Mouse (Mus musculus): ENCODE data around the gene Nos1ap.
A peak's percentile ranks its signal among the peaks of the same experiment; 100 is the strongest.

Nos1ap gene

DNA sequence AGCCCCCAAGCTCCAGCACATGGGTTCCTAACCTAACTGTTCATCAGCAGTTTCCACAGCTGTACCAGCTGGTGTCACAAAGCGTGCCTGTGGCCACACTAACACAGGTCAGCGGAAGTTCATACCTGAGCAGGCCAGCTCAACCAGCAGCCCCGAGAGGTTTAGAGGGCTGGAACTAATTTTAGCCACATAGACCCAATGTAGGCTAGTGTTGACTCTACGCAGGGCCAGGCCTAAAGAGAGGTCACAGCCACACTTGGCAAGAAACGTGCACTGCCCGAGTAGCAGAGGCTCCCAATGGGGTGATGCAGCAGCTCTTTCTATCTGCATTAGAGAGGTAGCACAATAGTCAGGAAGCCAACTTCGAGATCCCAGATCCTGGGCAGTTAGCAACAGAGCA is 88.1 kb downstream of the Nos1ap start:
- no peak for DNase-seq (ENCODE audit: low spot score)

DNA sequence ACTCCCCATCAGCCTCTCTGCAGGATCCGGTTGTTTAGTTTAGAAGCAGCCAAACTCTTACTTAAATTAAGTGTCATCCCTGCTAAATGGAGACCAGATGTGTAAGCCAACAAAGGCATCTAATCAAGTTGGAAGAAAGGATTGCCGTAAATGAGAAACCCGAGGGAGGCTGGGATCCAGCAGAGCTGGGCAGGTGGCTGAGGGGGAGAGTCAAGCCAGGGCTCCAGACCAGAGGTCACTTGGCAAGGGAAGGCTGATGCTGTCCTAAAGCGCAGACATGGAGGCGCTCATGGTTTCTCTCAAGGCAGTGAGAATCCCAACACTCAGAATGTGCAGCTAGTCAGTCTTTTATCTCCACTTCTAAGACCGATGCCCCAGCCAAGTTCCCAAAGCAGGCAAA is 89.8 kb downstream of the Nos1ap start:
- no peak for DNase-seq (ENCODE audit: low spot score)

DNA sequence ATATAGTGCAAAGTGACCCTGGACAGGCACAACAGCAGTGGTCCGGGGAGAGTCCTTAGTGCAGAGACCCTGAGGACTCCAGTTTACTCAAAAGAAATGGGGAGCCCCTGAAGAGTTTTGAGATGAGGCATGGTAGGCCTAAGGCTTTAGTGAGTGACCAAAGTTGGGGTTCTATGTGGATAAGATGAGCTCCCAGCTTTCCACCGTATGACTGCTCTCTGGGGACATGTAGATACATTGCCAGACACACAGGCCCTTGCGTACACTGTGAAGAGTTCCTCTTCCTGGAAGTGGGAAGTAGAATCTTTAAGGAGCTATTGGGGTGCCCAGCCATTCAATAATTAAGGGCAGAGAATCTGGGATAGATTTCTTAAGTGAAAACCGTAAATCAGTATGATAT is 90.2 kb downstream of the Nos1ap start:
- no peak for DNase-seq (ENCODE audit: low spot score)

DNA sequence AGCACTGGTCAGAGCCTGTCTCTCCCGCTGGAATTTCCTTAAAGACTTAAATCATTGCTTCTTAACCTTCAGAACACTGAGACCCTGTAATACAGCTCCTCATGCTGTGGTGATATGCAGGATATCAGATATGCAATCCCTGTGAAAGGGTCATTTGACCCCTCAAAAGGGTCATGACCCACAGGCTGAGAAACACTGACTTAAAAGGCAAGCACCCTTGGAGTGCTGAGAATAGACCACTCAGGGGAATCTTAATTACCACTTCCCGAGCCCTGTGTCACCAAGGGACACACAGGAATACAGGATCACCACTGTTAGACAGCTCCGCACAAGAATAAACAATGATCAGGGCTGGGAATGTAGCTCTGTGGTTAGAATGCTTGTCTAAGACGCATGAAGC is 91.0 kb downstream of the Nos1ap start:
- DNase-seq (ENCODE audit: low spot score) = no peak

DNA sequence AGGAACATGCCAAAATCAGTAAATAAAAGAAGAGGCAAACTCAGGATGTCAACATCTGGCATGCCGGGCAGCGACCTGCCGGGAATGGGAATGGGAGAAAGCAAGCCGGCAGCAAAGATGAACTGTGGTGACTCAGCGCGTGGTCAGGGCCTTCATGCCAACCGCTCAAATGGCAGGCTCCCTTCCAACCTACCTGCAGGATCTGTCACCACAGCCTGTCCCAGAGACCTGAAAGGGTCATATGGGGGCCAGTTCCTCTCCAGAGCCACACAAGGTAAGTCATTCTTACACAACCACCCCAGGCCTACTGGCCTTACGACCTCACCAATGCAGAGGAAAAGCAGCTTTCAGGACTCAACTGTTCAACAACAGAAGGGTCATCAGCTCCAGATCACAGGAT is 93.4 kb downstream of the Nos1ap start:
- DNase-seq (ENCODE audit: low spot score) = no peak

DNA sequence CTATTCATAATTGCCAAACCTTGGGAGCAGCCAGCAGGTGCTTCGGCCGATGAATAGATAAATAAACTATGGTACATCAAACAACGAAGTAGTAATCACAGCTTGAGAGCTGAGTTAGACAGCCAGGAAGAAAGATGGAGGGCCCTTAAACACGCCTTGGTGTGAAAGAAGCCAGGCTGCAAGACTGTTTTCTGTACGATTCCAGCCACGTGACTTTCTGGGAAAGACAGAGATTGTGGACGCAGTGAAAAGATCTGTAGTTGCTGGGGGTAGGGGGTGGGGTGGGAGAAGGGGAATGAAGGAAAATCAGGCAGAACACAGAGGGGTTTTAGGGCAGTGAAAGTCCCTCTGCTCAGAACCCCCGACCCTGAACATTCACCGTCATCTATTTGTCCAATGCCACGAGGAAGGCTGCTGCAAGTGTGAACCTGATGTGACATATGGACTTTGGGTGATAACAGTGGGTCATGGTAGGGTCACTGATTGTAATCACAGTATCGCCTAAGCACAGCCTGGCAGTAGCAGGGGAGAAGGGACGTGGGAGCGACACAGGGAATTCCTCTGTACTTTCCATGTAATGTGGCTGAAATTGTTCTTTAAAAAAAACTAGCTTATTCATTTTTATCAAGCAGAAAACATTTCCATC is 94.0 kb downstream of the Nos1ap start:
- DNase-seq (ENCODE audit: low spot score) = no peak

DNA sequence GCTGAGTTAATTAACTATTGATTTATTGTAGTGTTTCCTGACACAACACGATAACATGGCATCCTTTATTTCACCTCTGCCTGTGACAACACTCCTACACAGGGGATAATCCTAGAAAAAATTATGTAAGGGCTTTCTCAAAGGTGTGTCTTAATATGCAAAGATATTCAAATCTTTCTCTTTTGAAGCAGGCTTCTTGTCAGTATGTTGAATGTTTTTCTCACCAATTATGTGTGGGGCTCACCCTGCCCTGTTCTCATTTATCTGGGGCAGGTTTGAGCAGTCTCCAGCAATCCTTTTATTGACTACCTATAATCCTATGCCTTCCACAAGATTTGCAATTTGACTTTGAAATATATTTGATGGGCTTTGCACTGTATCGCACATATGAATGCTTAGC is 97.1 kb downstream of the Nos1ap start:
- DNase-seq (ENCODE audit: low spot score) = no peak

DNA sequence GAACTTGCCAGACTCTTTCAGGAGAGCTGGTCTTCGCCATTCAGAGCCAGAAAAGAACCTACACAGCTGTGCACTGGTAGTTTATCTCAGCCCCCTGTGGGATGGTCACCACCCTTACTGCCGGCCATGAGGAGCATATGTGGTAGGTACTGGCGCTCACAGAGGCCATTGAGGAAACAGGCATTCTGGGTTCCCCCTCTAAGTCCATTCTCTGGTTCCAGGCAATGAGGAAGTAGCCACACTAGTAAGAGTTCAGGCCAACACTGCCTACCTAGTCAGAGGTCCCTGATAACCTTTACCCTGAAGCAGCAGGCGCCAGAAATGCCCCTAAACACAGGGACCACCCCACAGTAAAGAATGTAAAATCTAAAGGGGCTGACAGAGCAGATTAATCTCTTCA is 97.6 kb downstream of the Nos1ap start:
- no peak for DNase-seq (ENCODE audit: low spot score)

DNA sequence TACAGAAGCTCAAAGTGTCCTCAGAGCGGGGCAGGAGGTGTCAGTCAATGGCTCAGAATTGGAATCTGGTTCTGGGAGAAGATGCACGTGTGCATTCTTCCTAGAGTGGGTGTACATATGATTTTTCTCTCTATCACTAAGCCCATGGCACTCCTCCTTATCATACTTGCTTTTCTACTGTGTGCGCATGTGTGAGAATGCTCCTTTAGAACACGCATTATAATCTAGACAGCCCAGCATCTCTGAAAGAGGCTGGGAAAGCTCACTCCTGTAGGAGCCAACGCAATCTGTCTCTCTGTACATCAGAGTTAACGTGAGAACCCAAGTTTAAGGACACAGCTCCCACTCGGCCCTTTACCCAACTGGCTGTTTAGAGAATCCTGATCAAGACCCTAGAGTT is 99.7 kb downstream of the Nos1ap start:
- no peak for DNase-seq (ENCODE audit: low spot score)

DNA sequence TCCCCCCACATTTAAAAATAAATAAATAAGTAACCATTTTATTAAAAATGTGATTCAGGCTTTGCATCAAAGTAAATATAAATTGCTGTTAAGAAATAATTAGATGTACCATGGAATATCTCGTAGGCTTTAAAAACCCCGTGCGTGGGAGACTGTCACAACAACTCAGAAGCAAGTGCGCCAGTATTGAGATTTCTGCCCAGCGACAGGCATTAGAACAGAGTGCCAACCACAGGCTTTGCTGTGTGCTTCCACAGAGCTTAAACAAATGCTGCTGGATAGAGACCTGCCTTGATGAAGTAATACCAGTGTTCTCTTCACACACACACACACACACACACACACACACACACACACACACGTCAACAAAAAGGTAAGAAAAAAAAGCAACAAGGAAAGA is 100.2 kb downstream of the Nos1ap start:
- no peak for DNase-seq (ENCODE audit: low spot score)

DNA sequence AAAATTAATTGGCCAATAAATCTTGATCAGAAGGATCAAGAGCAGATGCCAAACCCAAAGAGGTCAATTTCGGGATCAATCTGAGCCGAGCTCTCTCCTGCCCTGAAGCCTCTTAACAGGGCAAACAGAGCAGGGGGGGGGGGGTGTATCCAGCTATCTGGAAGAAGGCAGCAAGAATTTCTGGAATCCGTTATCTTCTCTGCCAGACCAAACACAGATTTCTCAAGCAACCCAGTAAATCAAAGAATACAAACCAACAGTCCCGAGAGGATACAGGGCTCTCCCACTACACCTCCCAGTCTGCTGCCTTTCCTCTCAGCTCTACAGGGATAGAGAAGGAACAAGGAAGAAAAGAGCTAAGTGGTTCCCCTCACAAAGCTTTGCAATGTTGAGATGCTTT is 104.5 kb downstream of the Nos1ap start:
- no peak for DNase-seq (ENCODE audit: low spot score)

DNA sequence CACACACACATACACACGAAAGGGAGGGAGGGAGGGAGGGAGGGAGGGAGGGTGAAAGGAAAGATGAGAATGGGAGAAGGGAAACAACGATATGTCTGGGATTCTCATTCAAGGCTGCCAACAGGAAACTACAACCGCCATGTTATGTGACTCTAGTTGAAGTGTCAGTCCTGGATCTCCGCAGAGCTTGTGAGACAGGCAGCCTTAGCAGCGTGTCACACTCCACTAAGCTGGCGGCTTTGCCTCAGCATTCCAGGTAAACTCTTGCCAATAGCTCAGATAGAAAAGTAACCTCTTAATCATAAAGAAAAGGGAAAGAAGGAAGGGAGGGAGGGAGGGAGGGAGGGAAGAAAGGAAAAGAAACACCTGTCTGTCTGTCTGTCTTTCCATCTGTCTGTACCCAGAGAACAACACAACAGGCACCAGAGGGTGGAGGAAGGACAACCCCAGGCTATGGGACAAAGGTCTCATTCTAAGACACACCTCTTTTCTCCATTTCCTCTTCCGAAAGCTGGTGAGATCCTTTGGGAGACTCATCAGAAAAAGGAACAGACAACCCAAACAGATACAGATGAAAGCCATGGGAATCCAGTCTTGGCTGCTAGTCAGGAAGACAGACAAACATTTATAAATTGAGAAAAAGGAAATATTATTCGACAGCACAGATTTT is 107.3 kb downstream of the Nos1ap start:
- no peak for DNase-seq (ENCODE audit: low spot score)

DNA sequence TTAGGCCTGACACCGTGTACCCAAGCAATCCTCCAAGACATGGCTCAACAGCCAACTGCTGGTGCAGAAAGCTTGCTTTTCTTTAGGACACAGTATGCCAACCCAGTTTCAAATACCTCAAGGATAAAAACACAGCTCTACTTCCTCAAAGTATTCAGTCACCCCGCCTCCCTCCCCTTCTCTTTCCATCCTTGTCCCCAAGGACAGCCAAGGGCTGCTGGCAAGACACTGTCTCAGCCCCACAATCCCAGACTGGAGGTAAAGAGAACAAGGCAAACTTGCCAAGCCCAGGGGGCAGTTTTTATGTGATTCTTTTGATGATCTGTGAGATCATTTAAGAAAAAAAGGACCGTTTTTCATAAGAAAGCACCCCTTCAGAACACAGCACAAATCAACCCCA is 108.6 kb downstream of the Nos1ap start:
- peak; percentile 27 for DNase-seq (ENCODE audit: low spot score)

DNA sequence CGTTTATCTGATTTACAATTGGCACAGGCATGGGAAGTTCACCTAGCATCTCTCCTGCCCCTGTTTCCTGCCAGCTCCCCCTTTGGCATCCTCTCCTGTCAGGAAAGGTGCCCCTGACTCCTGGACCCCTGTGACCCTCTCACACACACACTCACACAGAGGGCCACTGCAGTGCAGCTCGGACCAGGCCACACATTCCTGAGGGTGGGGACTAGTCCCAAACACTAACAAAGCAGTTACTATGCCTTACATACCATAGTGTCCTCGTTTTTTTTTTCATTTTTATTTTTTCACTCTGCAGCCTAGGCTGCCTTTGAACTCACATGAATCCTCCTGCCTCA is 110.2 kb downstream of the Nos1ap start:
- DNase-seq (ENCODE audit: low spot score) = no peak

DNA sequence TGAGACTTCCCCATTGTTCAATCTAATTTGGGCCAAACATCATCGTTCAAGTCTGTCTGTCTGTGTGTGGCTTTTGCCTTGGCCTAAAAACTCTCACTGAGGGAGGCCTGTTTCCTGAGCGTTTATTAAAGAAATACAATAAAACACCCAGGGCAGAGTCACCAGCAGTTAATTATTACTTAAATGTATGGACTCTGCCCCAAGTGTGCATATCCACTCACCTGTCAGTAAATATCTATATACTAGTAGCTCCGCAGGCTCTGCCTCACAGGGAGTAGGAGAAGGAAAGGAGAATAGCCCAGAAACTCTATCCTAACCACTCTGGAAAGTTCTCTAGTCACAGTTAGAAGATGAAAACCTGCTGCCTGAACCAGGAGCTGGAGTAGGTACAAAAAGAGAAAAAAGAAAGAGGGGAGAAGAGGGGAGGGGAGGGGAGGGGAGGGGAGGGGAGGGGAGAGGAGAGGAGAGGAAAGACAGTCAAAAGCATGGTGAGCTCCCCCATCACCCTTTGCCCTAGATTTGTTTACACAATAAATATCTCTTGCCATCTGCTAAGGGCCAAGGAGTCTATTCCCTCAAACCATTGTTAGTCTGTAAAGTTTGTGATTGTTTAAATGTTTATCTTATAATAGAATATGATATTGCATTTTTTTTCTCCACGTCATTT is 110.7 kb downstream of the Nos1ap start:
- DNase-seq (ENCODE audit: low spot score) = no peak

DNA sequence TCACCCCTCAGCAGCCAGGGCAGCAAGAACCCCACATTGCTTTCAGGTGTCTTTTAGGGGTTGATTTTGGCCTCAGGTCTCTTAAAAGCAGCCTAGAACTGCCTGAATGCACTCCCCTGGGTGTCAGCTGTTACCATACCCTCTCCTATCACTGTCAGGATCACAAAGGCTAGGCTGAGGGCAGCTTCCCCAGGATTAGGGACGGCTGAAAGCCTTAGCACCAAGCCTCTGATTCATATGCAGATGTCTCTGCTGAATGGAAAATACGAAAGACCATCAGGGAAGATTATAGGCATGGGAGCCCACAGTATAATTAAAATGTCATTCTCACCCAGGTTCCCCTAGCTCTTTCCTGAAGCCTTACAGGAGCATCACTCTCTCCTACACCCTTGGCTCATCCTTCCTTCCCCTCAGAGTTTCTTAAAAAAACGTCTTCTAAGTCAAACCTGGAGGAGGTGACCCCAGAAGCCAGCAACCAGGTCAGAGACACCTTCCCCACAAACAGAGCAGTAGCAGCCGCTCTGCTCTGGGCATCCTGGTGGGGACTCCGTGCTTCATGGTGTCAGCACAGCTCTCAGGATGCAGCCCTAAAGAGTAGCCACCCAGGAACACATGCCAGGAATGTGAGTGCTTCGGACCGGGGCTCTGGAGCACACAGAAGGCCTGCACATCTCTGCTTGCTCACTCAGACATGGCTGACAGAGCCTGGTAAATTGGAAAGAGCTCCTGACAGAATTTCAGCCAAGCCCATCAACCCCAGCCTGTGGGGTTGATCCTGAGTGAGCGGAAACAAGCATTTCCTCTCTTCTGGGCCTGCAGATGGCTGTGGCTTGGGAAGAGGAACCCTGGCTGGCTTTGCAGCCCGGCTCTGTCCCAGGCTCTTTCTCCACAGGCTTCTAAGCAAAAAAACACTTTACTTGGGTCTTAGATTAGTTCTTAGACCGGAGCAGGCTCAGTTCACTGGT is 111.7 kb downstream of the Nos1ap start:
- no peak for DNase-seq (ENCODE audit: low spot score)

DNA sequence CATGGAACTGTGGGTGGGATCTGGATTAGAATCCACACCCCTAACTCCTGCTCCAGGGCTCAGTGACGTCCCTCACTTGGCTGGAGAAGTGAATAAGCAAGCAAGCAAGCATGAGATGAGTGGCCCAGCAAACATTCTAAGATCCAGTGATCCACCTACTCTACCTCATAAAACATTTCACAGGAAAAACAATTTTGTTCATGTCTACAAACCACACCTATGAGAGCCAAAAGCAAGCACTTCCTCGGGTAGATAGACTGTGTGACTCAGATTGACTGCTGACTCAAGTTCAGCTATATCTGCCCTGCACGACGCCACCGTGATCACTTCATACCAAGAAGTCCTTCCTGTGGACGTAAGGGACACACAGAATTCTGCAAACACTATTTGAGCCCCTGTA is 116.2 kb downstream of the Nos1ap start:
- no peak for DNase-seq (ENCODE audit: low spot score)

DNA sequence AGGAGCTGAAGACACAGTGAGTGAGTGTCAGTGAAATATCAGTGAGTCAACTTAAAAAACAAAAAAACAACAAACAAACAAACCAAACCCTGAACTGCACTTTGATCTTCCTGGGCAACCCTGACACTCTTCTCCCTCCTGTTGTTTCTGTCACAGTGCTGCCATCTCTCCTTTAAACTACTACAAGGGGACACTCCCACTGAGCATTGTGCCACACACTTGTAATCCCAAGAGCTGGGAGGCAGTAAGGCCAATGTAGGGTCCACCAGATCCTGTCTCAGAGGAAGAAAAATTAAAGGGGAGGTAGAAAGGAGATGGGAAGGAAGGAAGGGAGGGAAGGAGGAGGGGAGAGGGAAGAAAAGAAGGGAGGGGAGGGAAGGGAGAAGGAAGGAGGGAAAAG is 116.8 kb downstream of the Nos1ap start:
- no peak for DNase-seq (ENCODE audit: low spot score)

DNA sequence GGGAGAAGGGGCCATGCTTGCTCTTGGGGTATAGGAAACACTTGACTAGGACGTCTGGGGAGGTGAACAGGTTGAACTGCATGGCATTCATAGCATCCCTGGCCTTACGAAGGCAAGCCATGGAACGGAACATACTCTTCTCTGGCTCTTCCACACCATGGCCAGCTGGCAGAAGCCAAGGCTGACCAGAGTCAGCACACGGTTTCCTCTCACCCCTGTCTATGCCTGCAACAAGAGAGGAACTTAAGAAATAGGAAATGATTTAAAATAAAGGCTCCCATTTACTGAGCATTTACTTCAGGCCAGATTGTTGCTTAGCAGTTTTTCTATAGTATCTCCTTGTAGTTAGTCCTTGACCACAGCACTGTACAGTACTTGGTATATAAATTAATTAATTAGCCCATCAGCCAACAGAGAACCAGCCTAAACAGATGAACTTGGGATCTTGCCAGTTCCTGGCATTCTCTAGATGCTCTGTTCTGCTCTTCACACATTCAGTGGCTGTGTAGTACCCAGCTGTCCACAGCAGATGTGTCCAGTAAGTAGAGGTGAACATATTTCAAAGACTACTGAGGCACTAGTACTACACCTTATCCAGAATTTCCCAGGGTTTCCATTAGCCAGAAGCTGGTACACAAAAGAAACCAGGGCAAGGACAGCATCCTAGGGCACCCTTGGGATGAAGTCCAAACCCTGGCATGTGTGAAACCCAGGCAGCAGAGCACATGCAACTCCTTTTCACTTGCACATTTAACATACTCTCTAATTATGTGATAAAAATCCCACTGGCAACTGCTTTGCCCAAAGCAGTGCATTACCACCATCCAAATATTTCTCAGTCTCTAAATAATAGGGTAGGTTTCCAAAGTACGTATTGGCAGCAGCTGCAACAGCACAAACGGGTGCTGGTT is 123.3 kb downstream of the Nos1ap start:
- DNase-seq (ENCODE audit: low spot score) = no peak

DNA sequence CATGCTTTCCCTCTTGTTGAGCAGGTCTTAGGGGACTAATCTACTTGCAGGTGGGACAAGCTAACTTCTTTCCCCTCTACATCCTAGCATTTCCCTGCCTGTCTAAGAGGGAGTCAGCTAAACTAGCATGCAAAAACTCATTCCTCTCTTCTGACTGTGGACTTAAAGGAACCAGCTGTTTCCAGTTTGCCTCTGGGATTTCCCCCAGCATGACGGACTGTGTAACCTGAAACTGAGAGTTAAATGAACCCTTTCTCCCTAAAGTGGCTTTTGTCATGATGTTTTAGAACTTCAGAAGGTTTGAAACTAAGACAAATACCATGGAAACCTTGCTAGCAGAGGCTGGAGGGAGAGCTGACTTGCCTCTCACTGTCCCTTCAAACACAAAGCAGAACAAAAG is 127.5 kb downstream of the Nos1ap start:
- DNase-seq (ENCODE audit: low spot score) = no peak

DNA sequence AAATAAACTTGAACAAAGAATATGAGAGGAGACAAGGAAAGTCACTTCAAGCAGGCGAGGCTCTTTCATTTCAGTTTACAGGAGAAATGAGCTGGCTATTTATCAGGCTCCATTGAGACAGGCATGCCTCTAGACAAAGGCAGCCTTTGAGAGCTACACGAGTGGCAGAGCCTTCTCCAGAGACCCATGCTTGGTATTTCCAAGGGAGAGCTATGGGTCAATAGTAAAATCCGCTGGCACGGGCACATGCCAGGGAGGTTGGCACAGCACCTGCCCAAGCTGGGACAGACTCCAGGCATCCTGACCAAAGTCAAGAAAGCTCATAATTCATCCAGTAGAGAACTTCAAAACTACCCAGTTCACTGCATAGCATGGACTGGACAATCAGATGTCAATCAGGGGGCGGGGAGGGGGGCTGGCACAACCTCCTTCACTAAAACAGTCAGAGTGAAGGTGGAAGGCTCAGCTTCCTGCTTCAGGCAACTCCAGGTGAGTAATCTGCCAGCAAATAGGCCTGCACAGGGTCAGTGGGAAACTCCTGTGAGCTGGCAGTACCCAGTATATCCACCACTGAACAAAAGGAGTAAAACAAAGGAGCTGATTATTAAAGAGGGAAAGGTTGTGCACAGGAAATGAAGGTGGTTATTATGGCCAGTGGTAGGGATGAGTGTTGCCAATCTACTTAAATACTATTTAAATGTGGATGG is 129.6 kb downstream of the Nos1ap start:
- DNase-seq (ENCODE audit: low spot score) = no peak

Data from testis, postnatal 14 days (tissue).